Mouse (Mus musculus) kidney, embryonic 14.5 days (tissue): ENCODE results near the gene Utp11. TPM values are rescaled to one million over a fixed set of nuclear protein-coding genes. Genes with fewer than 3 reads are reported as not detected.

Experiments used
- ATAC-seq: fragments of 200-750 bp; cut with Nextera tagmentation; 2 replicates; pipeline ENCODE4 v1.8.0; 2017; ENCODE audit warnings: moderate number of reproducible peaks, mild to moderate bottlenecking, moderate TSS enrichment, moderate library complexity; ENCODE audit not compliant: low FRiP score, low TSS enrichment
- H3K27ac ChIP-seq: fragments of 300-500 bp; sonication (generic); 2 replicates; pipeline ENCODE4 v1.5.1; 2014; ENCODE audit warnings: low read depth, mild to moderate bottlenecking, low read length, moderate library complexity, mixed read lengths
- H3K27me3 ChIP-seq: fragments of 300-500 bp; sonication (generic); 2 replicates; pipeline ENCODE4 v1.6.1; 2014; ENCODE audit warnings: mild to moderate bottlenecking, low read length; ENCODE audit not compliant: control insufficient read depth, insufficient read depth
- H3K36me3 ChIP-seq: fragments of 300-500 bp; sonication (generic); 2 replicates; pipeline ENCODE4 v1.6.1; 2014; ENCODE audit warnings: low read length, mixed read lengths; ENCODE audit not compliant: control insufficient read depth, insufficient read depth
- H3K4me1 ChIP-seq: fragments of 300-500 bp; sonication (generic); 2 replicates; pipeline ENCODE4 v1.6.1; 2014; ENCODE audit warnings: low read length, mixed read lengths; ENCODE audit not compliant: control insufficient read depth, insufficient read depth
- H3K4me2 ChIP-seq: fragments of 300-500 bp; sonication (generic); replicated peaks from 2 replicates; pipeline ENCODE4 v1.6.1; 2014; ENCODE audit warnings: low read depth, mild to moderate bottlenecking, low read length
- H3K4me3 ChIP-seq: fragments of 300-500 bp; sonication (generic); 2 replicates; pipeline ENCODE4 v1.5.1; 2014; ENCODE audit warnings: mild to moderate bottlenecking, low read length
- H3K9ac ChIP-seq: fragments of 300-500 bp; sonication (generic); 2 replicates; pipeline ENCODE4 v1.6.1; 2014; ENCODE audit warnings: low read depth, mild to moderate bottlenecking, low read length, moderate library complexity
- H3K9me3 ChIP-seq: fragments of 300-500 bp; sonication (generic); 2 replicates; pipeline ENCODE4 v1.6.1; 2016; ENCODE audit warnings: low read length; ENCODE audit not compliant: control insufficient read depth
- WGBS: fragments of 180-500 bp; shearing (Covaris S2); extraction: QIAGEN DNeasy Blood & Tissue Kit; methylation state at CpG from one replicate; pipeline ENCODE4 v1.1.7; 2014; 5-methylcytosine and 5-hydroxymethylcytosine counted together
- microRNA counts: library from miRNA; unstranded; fragments of <30 nt; microRNA quantifications from one replicate; lab custom pipeline; 2017
- microRNA-seq: library from miRNA; unstranded; fragments of <30 nt; microRNA quantifications from one replicate; pipeline ENCODE4, GENCODE M21; 2016
- polyA plus RNA-seq: library from polyadenylated mRNA; unstranded; fragments of >200 nt; fragmentation: Nextera tagmentation; extraction: Ambion mirVana; gene quantifications from 2 replicates; pipeline ENCODE4 v1.2.1, GENCODE M21; 2014

Gene Utp11
- polyA plus RNA-seq, 1 experiment from 2014 or later = 67.9 TPM

DNA sequence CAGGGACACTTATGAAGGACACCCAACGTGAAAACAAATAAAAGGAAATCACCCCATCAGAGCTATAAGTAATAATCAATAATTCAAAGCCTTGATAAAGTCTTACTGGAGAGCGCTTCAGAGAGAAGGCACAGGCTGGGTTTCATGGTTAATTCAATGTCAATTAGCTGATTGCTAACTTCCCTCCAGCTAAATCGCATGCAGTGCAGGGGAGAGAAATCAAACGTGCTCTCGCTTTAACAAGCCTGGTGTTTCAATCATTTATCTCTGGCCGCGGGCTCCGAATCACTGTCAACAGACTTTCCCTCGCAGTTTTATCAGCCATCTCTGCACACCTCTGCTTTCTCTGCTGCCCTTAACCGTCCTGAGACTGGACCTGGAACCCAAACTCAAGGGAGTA, 60.5 kb downstream of the Utp11 start:
- no peak overlapping the region for H3K9ac ChIP-seq
- 75% methylated on average over 10 of the region's 10 CpGs for WGBS
- no peak overlapping the region for H3K4me2 ChIP-seq
- H3K36me3 ChIP-seq = no peaks in the 10 kb centered on the region
- no peak overlapping the region for H3K27ac ChIP-seq
- ATAC-seq = no peak
- H3K4me3 ChIP-seq = no peak overlapping the region
- no peaks in the 10 kb centered on the region for H3K4me1 ChIP-seq
- no peaks in the 10 kb centered on the region; the same call in none of the 2 replicates for H3K27me3 ChIP-seq
- H3K9me3 ChIP-seq = no peaks in the 10 kb centered on the region

- H3K27ac ChIP-seq = no peak overlapping the region
- no peaks in the 10 kb centered on the region for H3K4me1 ChIP-seq
- 29% methylated on average over 4 of the region's 4 CpGs for WGBS
These were observed 61.9 kb downstream of the Utp11 start for GRCm38 (mm10) chr4:124631456-124631855.

More at GRCm38 (mm10) chr4:124631456-124631855, 61.9 kb downstream of the Utp11 start:
- Histone ChIP-seq H3K4me2 (no peak overlapping the region), H3K27me3 (no peaks in the 10 kb centered on the region; the same call in 1 of the 2 replicates), H3K9me3 (no peaks in the 10 kb centered on the region), H3K36me3 (no peaks in the 10 kb centered on the region), H3K4me3 (no peak overlapping the region), H3K9ac (no peak overlapping the region)
- no peak for ATAC-seq

MicroRNAs within 50 kb of the gene (microRNA counts, 519-probe panel; counts per million panel counts)
- not detected for microRNA mmu-miR-697 (lab: Ali Mortazavi, UCI)

Small RNA genes within 50 kb of the gene (microRNA-seq; reads per million reads assigned to microRNA genes)
- not detected for gene Gm24721
- not detected for gene Mir697

Other genes starting within 250 kb of the Utp11 start
- gene 3100002H09Rik, start 82.8 kb downstream of the Utp11 start, polyA plus RNA-seq = not detected in 2 replicates
- 1.6 and 1.7 TPM in 2 replicates for gene Pou3f1, start 36.8 kb downstream of the Utp11 start, polyA plus RNA-seq
- 9.5 and 9.7 TPM in 2 replicates for gene Fhl3, start 7.1 kb upstream of the Utp11 start, polyA plus RNA-seq
- gene Sf3a3, start 21.2 kb upstream of the Utp11 start, polyA plus RNA-seq = 177 and 183 TPM in 2 replicates
- 22.2 and 26.4 TPM in 2 replicates for gene Inpp5b, start 48.2 kb upstream of the Utp11 start, polyA plus RNA-seq
- 13.7 and 17.5 TPM in 2 replicates for gene Mtf1, start 108.5 kb upstream of the Utp11 start, polyA plus RNA-seq
- gene Yrdc, start 157.1 kb upstream of the Utp11 start, polyA plus RNA-seq = 40.4 and 49.8 TPM in 2 replicates
- 53.6 and 64.3 TPM in 2 replicates for gene 1110065P20Rik, start 157.6 kb upstream of the Utp11 start, polyA plus RNA-seq
- gene Maneal, start 168.6 kb upstream of the Utp11 start, polyA plus RNA-seq = 0.66 and 0.81 TPM in 2 replicates
- gene Epha10, start 187.3 kb upstream of the Utp11 start, polyA plus RNA-seq = 0.10 and 0.23 TPM in 2 replicates
- 4.8 and 5.0 TPM in 2 replicates for gene 9930104L06Rik, start 243.4 kb upstream of the Utp11 start, polyA plus RNA-seq
- 151 and 152 TPM in 2 replicates for gene Cdca8, start 245.7 kb upstream of the Utp11 start, polyA plus RNA-seq